Mouse (Mus musculus): ENCODE results near the gene Atp13a2.

DNA sequence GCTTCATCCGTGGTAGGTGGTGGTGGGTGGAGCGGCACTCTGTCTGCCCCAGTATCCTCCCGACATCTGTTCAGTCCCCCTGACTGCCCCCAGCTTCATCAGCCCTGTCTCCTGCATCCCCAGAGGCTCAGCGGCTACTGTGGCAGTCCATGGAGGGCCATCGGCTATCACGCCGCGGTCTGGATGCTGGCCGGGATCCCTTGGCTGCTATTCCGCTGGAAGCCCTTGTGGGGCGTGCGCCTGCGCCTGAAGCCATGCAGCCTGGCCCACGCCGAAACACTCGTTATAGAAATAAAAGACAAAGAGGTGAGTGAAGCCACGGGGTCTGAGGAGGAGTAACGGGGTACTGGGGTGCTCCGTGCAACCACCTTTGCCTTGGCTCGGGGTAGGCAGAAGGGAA, 5.5 kb downstream of the Atp13a2 start:
- no peak for TF ChIP-seq CTCF (IDR thresholded peaks at IDR 0.05; ENCODE audit: low read depth, low read length)
- no peak for TF ChIP-seq TAL1 (conservative IDR thresholded peaks at IDR 0.05; ENCODE audit: low read depth, low read length)
- no peak for TF ChIP-seq GATA1 (IDR thresholded peaks at IDR 0.05; ENCODE audit: borderline replicate concordance, low read length)
- no peak for TF ChIP-seq POLR2AphosphoS5 (IDR thresholded peaks at IDR 0.05; ENCODE audit: insufficient replicate concordance, low read depth, low read length)
- no peak for TF ChIP-seq GATA2 (IDR thresholded peaks at IDR 0.05; ENCODE audit: borderline replicate concordance, low read depth, low read length)

Measured in G1E (cell line).